Mouse (Mus musculus) lung, postnatal 0 days (tissue): ENCODE measurements at regions not wholly inside any gene's neighbourhood (a gene's known extent, or its start where the extent isn't known, plus 50 kb on each side); places are given as distances from the start of the nearest gene placed in this dataset.

Source experiments
- CTCF ChIP-seq: IDR thresholded peaks from 2 replicates; pipeline ENCODE4 v1.5.1; 2016; ENCODE audit warnings: antibody characterized with exemption, mild to moderate bottlenecking
- EP300 ChIP-seq: IDR thresholded peaks from 2 replicates; pipeline ENCODE4 v1.6.1; 2016; ENCODE audit warnings: antibody characterized with exemption, mild to moderate bottlenecking, control low read depth

- TF ChIP-seq CTCF (no peak), EP300 (no peak)
Observed at GRCm38 (mm10) chr2:61027686-61028085, 64.7 kb upstream of the Rbms1 start.
